Mouse (Mus musculus): ENCODE measurements around the gene Actn1.

The Actn1 gene

DNA sequence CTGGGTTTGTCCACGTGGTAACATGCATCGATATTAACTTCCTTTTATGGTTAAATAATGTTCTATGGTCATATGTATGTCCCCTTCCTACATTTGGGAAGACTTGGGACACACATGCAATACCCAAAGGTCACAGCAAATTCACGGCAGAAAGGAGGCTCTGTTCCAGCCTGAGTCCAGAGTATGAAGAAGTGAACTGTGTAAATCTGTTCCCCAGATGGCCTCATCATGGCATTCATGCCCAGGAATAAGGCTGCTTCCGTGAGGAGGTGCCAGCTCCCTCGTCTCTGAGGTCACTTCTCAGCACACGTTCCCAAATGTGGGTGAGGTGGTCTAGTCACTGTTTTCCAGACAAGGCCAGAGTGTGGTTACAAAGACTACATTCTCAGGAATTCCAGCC lies 122.9 kb downstream of the Actn1 start:
- DNase-seq (ENCODE audit: low read depth, low spot score): no peak

DNA sequence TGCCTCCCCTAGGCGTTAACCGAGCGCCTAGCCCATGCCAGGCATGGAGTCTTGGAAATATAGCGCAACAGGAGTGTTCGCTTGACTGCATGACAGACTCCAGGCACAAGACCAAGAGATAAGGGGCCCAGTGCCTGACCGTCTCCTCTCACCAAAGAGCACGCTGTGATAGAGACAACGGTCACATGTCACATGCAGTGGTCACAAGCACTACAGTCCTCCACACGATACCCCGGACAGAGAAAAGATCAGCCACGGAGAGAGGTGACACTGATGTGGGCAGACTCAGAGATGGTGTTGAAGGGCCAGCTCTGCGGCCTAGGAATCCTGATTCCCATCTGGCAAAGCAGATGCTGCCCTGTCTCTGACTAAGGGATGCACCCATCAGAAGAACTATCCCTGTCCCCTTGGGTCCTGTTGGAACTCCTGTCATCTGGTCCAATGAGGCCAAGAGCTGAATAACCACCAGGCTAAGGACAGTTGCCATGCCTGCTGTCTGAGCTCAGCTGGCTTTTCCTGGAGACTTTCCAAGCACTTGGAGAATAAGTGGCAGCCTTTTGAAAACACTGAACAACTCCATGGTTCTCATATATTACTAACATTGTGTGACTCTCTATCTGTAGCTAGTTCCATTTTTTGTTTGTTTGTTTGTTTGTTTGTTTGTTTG lies 123.8 kb downstream of the Actn1 start:
- no peak for DNase-seq (ENCODE audit: low read depth, low spot score)

DNA sequence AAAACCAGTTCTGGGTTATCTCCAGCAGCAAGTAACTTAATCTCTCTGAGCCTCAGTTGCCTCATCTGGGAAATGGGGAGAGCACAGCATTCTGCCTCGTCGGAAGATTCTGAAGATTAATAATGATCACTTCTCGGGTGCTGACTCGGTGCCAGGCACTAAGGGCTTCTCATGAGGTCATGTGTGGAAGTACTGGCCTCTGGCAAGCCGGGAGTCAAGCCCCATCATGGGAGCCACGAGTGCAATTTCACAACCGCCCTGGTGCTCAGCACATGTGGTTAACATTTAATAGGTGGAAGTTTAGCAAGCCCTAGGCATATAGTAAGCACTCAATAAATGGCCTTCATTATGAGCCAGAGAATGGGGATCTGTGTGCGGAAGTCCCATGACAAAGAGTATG lies 125.0 kb downstream of the Actn1 start:
- no peak for DNase-seq (ENCODE audit: low read depth, low spot score)

DNA sequence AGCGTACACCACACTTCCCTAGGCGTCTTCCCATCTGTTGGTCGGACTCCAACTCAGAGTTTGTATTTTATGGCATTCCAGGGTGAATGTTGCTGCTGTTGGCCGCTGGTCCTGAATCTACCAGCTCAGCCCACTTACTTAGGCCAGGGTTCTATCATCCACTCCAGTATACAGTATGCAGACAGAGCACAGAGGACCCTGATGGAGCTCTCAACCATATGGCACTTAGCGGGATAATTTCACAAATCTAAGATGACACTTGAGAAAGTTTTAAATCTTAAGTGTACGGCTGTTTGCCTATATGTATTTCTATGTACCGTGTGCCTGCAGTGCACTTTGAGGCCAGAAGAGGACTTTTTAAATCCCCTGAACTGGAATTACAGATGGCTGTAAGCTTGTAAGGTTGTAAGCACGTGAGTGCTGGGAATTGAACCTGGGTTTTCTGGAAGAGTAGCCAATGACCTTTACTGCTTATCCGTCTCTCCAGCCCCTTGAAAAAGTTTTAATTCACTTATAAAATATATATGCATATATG lies 127.1 kb downstream of the Actn1 start:
- peak; percentile 61 for DNase-seq (ENCODE audit: low read depth, low spot score)

DNA sequence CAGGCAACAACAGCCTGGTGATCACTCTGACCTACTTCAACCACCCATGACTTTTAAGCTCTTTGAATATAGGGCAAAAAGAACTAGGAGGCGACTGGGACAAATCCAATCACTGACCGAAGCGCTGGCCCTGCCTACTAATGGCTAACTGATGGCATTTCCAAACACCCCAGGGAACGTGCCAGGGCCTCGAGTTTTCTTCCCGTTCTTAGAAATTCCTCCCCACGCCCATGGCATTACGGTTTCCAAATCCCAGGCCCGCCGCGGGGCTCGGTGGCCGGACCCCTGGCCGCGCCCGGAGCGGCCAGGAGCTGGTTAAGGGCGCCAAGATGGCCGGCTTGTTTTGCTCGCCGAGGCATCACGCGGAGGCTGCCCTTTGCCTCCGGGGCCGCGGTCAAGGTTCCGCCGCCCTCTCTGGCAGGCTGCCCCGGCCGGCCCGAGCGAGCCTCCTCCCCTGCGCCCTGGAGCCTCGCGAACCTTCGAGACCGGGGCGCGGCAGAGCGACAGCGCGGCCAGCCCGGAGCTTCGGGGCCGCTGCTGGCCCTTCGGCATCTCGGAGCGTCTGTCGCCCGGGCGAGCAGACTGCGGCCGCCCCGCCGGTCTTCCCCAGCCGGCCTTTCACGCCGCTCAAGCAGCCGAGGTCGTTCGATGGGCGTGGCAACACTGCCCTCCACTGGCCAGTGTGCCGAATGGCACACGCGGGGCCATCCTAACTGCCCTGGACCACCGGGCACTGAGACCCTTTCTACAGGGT lies 127.7 kb downstream of the Actn1 start:
- peak; percentile 79 for DNase-seq (ENCODE audit: low read depth, low spot score)

DNA sequence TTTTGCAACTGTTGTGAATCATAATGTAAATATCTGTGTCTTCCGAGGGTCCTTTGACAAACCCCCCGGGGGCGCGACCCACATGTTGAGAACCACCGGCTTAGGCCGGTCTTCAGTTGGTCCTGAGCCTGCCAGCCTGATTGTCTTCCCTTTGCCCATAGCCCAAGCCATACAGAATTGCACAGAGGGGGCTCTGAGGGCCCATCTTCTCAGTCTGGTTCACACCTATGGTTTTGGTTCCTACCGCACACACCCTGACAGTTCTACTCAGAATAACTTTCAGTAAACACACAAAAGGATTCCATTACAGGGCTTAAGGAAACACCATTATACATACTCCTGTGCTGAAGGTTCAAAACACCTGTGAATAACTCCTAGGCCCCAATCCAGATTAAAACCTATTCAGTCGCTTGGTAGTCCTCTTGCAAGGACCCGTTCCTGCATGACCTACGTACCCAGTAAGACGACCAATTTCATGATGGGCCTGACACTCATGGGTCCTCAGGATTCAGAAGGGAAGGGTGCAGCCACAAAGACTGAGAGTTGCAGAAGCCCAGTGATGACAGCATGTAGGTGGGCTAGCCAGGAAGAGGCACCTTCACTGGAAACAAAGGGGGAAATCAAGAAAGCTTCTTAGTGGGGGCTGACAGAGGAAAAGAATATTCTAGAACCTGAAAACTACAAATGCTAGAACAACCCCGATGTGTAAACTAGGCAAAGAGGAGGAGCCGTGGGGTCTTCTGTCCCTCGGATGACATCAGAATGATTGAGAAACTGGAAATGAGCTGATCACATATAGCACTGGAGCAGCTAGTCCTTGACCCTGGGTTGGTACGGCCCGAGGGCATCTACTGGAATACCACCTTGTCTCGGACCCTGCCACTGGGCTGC lies 128.6 kb downstream of the Actn1 start:
- DNase-seq (ENCODE audit: low read depth, low spot score): no peak

DNA sequence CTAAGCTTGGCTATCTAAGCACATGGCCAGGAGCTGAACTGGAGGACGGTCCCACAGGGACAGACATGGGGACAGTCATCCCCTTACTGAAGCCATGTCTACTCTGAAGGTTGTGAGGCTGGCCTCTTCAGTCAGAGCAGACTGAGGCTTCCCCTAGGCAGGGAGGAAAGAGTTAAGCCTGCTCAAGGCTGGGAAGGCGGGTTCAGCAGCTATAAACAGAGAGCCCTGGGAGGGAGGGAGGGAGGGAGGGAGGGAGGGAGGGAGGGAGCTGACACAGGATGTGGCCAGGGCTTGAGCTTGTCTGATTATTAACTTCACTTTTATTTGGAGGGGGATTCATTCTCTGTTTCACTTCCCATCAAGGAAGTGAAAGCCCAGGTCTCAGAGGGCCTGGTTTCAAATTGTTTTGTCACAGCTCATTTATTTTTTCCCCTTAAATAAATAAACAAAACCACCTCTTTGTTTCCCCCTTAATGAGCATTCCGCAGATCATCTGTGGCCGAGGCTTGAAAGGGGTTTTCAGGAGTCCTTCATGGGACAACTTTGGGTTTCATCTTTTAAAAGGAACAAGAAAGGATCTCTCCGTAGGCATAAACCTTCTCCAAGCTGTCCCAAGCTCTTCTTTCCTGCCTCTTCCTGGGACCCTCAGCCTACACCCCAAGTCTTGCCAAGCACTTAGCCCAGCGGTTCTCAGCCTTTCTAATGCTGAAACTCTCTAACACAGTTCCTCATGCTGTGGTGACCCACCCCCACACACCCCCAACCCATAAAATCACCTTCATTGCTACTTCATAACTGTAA lies 129.4 kb downstream of the Actn1 start:
- DNase-seq (ENCODE audit: low read depth, low spot score): no peak

DNA sequence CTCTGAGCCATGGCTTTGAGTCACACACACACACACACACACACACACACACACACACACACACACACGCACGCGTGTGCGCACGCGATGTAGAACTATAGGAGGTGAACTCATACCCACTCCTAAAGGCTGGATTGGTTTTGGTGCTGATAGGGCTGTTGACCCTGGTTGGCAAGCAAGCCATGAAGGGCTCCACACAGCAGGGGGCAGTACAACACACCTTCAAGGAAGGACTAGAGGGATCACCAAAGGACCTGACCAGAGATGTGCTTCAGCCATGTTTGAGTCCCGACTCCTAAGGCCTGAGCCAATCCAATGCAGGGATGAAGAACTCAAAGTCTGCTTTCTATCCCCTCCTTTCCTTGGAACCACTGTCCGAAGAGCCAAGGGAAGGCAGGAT lies 130.6 kb downstream of the Actn1 start:
- DNase-seq (ENCODE audit: low read depth, low spot score): no peak

DNA sequence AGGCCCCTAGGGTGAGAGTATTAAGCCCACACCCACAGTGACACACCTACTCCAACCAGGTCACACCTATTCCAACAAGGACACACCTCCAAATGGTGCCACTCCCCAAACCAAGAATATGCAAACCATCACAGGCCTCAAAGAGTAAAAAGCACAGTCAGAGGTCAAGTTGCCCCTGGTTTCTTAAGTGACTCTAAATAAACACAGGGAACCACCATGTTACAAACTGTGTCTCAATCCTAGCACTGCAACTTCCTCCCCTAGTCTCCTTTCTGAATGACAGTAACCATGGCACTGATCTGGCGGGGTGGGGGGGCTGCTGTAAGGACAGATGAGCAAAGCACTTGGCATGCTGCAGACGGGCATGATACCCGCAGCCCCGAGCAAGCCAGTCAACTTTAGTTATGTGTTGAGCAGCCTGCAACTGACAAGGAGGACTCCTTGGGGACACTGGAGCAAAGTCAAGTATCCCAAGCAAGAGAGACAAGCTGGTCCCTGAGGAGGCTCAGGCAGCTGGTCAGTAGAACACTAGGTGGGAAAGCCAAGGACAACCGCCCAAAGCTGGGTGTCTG lies 132.9 kb downstream of the Actn1 start:
- DNase-seq (ENCODE audit: low read depth, low spot score): peak; percentile 91

DNA sequence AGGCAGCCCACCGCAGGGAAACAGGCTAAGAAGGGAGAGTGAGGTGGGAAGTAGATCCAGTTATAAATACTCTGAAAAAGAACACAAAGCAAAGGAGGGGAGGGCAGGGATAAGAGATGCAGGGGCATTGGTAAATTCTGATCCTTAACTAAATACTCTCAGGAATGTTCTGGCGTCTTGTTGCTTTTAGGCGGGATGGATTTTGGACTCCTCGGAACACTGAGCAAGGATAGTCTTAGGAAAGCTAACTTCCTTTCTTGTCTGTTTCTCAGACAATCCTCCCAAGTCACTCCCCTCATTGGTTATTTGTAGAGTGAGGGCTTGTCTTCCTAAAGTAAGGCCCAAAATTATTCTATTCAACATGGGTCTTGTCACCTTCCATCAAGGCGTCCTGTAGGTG lies 134.9 kb downstream of the Actn1 start:
- DNase-seq (ENCODE audit: low read depth, low spot score): no peak

DNA sequence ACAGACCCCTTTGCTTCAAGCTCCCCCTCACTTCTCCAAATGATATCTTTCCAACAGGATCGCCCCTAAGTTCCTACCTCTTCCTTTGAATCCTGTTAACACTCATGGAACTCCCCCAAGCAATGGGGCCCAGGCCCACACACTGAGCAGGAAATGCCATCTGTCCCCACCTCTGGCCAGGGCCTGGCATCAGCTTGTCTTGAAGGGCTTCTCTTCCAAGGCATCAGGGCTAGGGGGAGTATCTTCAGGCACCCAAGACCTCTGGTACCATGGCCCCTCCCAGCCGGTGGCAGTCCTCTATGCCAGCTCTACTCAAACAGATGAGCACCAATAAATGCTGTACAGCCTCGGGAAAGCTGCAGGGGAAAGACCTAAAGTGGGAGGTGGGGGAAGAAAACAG lies 135.4 kb downstream of the Actn1 start:
- no peak for DNase-seq (ENCODE audit: low read depth, low spot score)

DNA sequence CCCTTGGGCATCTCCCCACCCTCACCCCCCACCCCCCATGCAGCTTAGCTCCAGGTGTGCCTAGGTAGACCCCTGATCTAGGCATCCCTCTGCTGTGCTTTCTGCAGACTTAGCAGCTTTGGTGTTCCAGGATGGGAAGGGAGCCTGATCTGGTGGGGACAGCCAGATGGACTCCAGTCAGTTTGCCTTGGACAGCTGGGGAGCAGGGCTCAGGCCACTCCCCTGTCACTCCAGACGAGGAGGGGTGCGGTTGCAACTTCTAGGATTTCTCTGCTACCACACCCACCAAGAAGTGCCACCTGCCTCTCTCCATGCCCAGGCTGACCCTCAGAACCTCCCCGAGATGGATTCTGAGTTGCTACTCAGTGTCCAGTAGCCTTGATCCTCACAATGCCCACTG lies 136.0 kb downstream of the Actn1 start:
- DNase-seq (ENCODE audit: low read depth, low spot score): no peak

DNA sequence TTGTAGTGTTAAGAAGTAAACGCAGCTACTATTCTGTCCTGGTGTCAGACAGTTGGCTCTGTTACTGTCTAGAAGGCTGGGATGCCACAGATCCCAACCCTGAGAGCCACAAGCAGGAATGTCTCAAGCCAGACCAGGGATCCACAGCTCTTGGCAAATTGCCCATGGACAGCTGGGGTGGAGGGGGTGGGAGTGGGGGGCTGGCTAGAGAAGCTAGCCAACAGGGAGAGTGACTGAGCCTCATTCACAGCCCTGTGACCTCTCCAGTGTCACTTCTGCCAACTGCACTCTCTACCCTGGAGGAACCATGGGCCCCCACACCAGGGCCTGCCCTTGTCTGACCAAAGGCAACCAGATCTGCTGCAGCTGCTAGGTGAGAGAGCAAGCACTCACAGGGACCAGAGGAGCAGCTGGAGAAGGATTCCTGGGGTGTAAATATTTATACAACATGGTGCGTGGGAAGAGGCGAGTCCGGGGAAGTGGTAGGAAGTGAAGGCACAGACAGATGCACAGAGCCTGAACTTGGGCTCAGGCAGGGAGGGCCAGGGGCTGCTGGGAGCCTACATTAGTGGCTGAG lies 136.9 kb downstream of the Actn1 start:
- DNase-seq (ENCODE audit: low read depth, low spot score): no peak

DNA sequence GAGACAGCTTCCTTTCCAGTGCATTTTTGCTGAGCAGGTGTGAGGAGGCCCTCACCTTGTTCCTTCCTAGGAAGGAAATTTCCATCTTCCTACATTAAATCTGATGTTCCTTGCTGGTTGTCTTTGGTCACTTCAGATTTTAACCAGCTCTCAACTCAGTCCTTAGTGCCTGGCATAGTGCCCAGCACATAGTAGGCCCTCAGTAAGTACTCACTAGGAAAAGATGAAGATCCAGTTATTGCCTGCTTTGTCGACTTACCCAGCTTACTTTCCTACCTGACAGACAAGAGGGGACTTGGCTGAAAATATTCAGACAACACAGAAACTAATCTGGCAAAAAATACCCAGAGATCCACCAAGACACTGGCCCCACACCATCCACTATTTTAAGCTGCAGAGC lies 138.7 kb downstream of the Actn1 start:
- no peak for DNase-seq (ENCODE audit: low read depth, low spot score)

DNA sequence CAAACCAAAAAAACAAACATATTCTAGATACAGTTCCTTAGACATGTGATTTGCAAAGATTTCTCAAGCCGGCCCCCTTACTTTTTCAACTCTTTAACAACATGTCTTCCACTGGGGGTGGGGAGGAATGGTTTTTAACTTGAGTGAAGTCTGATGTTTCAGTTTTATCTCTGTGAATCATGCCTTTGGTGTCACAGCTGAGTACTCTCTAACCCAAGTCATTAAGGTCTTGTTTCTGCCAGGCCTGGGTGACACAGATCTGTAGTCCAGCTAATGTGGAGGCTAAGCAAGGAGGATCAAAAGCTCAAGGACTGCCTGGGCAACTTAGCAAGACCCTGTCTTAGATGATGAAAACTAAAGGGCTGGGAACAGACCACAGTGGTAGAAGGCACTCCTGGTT lies 141.6 kb downstream of the Actn1 start:
- DNase-seq (ENCODE audit: low read depth, low spot score): no peak

All from R1 (cell line).